Mouse (Mus musculus) ovary, postnatal 36 days (tissue): ENCODE measurements at regions not wholly inside any gene's neighbourhood (a gene's known extent, or its start where the extent isn't known, plus 50 kb on each side); places are given as distances from the start of the nearest gene placed in this dataset.

Source experiments
- DNase-seq: peaks from one replicate; pipeline ENCODE4 v3.0.0; 2022; ENCODE audit warnings: low spot score, mixed read lengths

GRCm38 (mm10) chr4:81005507-81006328 is 95.3 kb downstream of the Lurap1l start:
- DNase-seq: no peak

GRCm38 (mm10) chr4:81006546-81006945 is 96.1 kb downstream of the Lurap1l start:
- DNase-seq: no peak

GRCm38 (mm10) chr4:81021850-81022249 is 111.4 kb downstream of the Lurap1l start:
- no peak for DNase-seq

GRCm38 (mm10) chr4:81023436-81023983 is 113.1 kb downstream of the Lurap1l start:
- no peak for DNase-seq

GRCm38 (mm10) chr4:81027558-81027957 is 117.1 kb downstream of the Lurap1l start:
- no peak for DNase-seq

GRCm38 (mm10) chr4:81030671-81031070 is 120.2 kb downstream of the Lurap1l start:
- no peak for DNase-seq

GRCm38 (mm10) chr4:81037336-81037902 is 127.0 kb downstream of the Lurap1l start:
- no peak for DNase-seq

- DNase-seq: no peak
Observed at GRCm38 (mm10) chr4:81058227-81058626, 147.8 kb downstream of the Lurap1l start.

GRCm38 (mm10) chr4:81058809-81059208 is 148.4 kb downstream of the Lurap1l start:
- no peak for DNase-seq

GRCm38 (mm10) chr4:81059356-81059755 is 148.9 kb downstream of the Lurap1l start:
- DNase-seq: no peak

GRCm38 (mm10) chr4:81082290-81082947 is 172.0 kb downstream of the Lurap1l start:
- DNase-seq: no peak

GRCm38 (mm10) chr4:81085188-81085587 is 174.7 kb downstream of the Lurap1l start:
- no peak for DNase-seq

- no peak for DNase-seq
Observed at GRCm38 (mm10) chr4:81096581-81096980, 186.1 kb downstream of the Lurap1l start.

- no peak for DNase-seq
Observed at GRCm38 (mm10) chr4:81097597-81097996, 187.2 kb downstream of the Lurap1l start.

GRCm38 (mm10) chr4:81101049-81101448 is 190.6 kb downstream of the Lurap1l start:
- no peak for DNase-seq

GRCm38 (mm10) chr4:81111307-81111706 is 200.9 kb downstream of the Lurap1l start:
- DNase-seq: no peak

GRCm38 (mm10) chr4:81116411-81116810 is 206.0 kb downstream of the Lurap1l start:
- DNase-seq: no peak

GRCm38 (mm10) chr4:81124155-81124554 is 213.7 kb downstream of the Lurap1l start:
- no peak for DNase-seq

GRCm38 (mm10) chr4:81129874-81130273 is 219.4 kb downstream of the Lurap1l start:
- DNase-seq: no peak

GRCm38 (mm10) chr4:81173111-81173510 is 262.7 kb downstream of the Lurap1l start:
- DNase-seq: no peak

- no peak for DNase-seq
Observed at GRCm38 (mm10) chr4:81177443-81178041, 265.1 kb downstream of the Mpdz start.

GRCm38 (mm10) chr4:81178047-81178781 is 264.4 kb downstream of the Mpdz start:
- DNase-seq: no peak
